ENCODE assay signal across 8 mouse cellular contexts in genomic region chr2:119326161-119327101, GRCm38 (mm10). TPM values are rescaled to one million over a fixed set of nuclear protein-coding genes. Genes with fewer than 3 reads are reported as not detected.
DNase-seq lines count a peak whose midpoint lies in the region; ATAC-seq and TF ChIP-seq lines count a peak whose summit lies in the region.

No protein-coding gene starts in this region.

- H3K27ac ChIP-seq in ES-E14 (ENCODE audit: insufficient read depth, low read depth, low read length, poor library complexity, severe bottlenecking): no peak overlapping the region
- H3K27ac ChIP-seq in forebrain, embryonic 14.5 days (ENCODE audit: low read depth, low read length): 0 out of 2 replicates have a peak overlapping the region, but pooled peaks have one; percentile 14
- H3K27ac ChIP-seq in neural tube, embryonic 12.5 days: no peak overlapping the region

- peaks cover 89% of the 10 kb centered on the region for H3K27me3 ChIP-seq in forebrain, embryonic 14.5 days (replicated peaks; ENCODE audit: control insufficient read depth, insufficient read depth, low read length)
- peaks cover 98% of the 10 kb centered on the region for H3K27me3 ChIP-seq in neural tube, embryonic 12.5 days (replicated peaks)

- no peaks in the 10 kb centered on the region for H3K36me3 ChIP-seq in ES-E14 (ENCODE audit: control insufficient read depth, insufficient read depth, low read length, poor library complexity, severe bottlenecking)
- H3K36me3 ChIP-seq in forebrain, embryonic 14.5 days (ENCODE audit: control insufficient read depth, insufficient read depth, low read length): no peaks in the 10 kb centered on the region
- no peaks in the 10 kb centered on the region for H3K36me3 ChIP-seq in neural tube, embryonic 12.5 days

- ATAC-seq in forebrain, embryonic 14.5 days: no peak
- ATAC-seq in neural tube, embryonic 12.5 days (ENCODE audit: low FRiP score, low read depth): no peak

- H3K9ac ChIP-seq in ES-E14 (ENCODE audit: insufficient read depth, low read depth, low read length, poor library complexity, severe bottlenecking): peak overlapping the region; percentile 23; the same call in 1 of the 2 replicates
- peak overlapping the region; percentile 47 for H3K9ac ChIP-seq in forebrain, embryonic 14.5 days (ENCODE audit: low read length)
- peak overlapping the region; percentile 52 for H3K9ac ChIP-seq in neural tube, embryonic 12.5 days

- peak overlapping the region; percentile 68 for H3K4me2 ChIP-seq in forebrain, embryonic 14.5 days (ENCODE audit: low read length)
- H3K4me2 ChIP-seq in neural tube, embryonic 12.5 days (replicated peaks): peak overlapping the region; percentile 71

- under 1% methylated on average over 61 of the region's 61 CpGs for WGBS in forebrain, embryonic 14.5 days
- WGBS in neural tube, embryonic 12.5 days: under 1% methylated on average over 61 of the region's 61 CpGs

- DNase-seq in heart, adult 11 months: peak; percentile 93
- no peak for DNase-seq in heart, adult 9 months (ENCODE audit: low spot score in 2 of 2)
- no peak for DNase-seq in ES-E14 (ENCODE audit: low read depth, low spot score)
- peak; percentile 64 for DNase-seq in forebrain, embryonic 14.5 days (ENCODE audit: low spot score)
- DNase-seq in kidney, postnatal 14 days: peak; percentile 42
- DNase-seq in Muller cell, postnatal 12 days (ENCODE audit: inconsistent ontology term): no peak
- no peak for DNase-seq in spleen, adult 18-20 months

- in situ Hi-C loops in ES-E14 (cut with MboI; ENCODE audit: low sequenced_read_pairs in 2 of 2, unreplicated experiment in 2 of 2): loop anchor here in 1 of 2 experiments (25.0 kb wide), 1 partner anchor 186 kb away; no protein-coding TSS in a partner anchor

- H3K4me1 ChIP-seq in ES-E14 (ENCODE audit: control insufficient read depth in 2 of 2, insufficient read depth in 2 of 2, low read length in 2 of 2, poor library complexity in 1 of 2): peaks cover 0 to 5% of the 10 kb centered on the region in 2 experiments; a peak in 2 of 4 replicates
- peaks cover 36% of the 10 kb centered on the region for H3K4me1 ChIP-seq in forebrain, embryonic 14.5 days (ENCODE audit: control insufficient read depth, insufficient read depth, low read length)
- H3K4me1 ChIP-seq in neural tube, embryonic 12.5 days: peaks cover 60% of the 10 kb centered on the region

- no peaks in the 10 kb centered on the region for H3K9me3 ChIP-seq in ES-E14 (ENCODE audit: control insufficient read depth, insufficient read depth, low read depth, low read length)
- H3K9me3 ChIP-seq in forebrain, embryonic 14.5 days (replicated peaks; ENCODE audit: control insufficient read depth, low read length): no peaks in the 10 kb centered on the region
- no peaks in the 10 kb centered on the region for H3K9me3 ChIP-seq in neural tube, embryonic 12.5 days

- H3K4me3 ChIP-seq in ES-E14 (ENCODE audit: insufficient read depth in 1 of 2, low read depth in 1 of 2, low read length in 2 of 2, poor library complexity in 1 of 2, severe bottlenecking in 1 of 2): peak overlapping the region; percentile 62 to 69
- H3K4me3 ChIP-seq in forebrain, embryonic 14.5 days (ENCODE audit: low read depth, low read length): peak overlapping the region; percentile 34
- H3K4me3 ChIP-seq in neural tube, embryonic 12.5 days: peak overlapping the region; percentile 35

TF ChIP-seq in ES-E14, 5 proteins besides CTCF, POLR2A, EP300 and RAD21:
- no peak for TF ChIP-seq HCFC1 (IDR thresholded peaks at IDR 0.05; ENCODE audit: borderline replicate concordance, insufficient read depth, low read length)
- no peak for TF ChIP-seq ZNF384 (IDR thresholded peaks at IDR 0.05; ENCODE audit: low read depth, low read length)
- TF ChIP-seq MAFK (IDR thresholded peaks at IDR 0.05; ENCODE audit: insufficient read depth, low read depth, low read length): no peak
- TF ChIP-seq CHD2 (IDR thresholded peaks at IDR 0.05; ENCODE audit: low read depth, low read length): no peak
- no peak for TF ChIP-seq ZC3H11A (IDR thresholded peaks at IDR 0.05; ENCODE audit: borderline replicate concordance, low read depth, low read length)
TF ChIP-seq in ES-E14: peak in this region for 0.

RNA-seq across cellular contexts. Expression of gene Dll4, which starts 0.8 kb away (rescaled TPM):
- 0.27 and 0.42 TPM in 2 replicates for total RNA-seq in ES-E14 (2012; rRNA removed)
- polyA plus RNA-seq in forebrain, embryonic 14.5 days (2014; fragmentation: Nextera tagmentation; extraction: Ambion mirVana): 2.9 and 3.8 TPM in 2 replicates
- 5.0 and 6.0 TPM in 2 replicates for polyA plus RNA-seq in neural tube, embryonic 12.5 days (2016; fragmentation: Nextera tagmentation; extraction: Ambion mirVana)

RNA-seq across cellular contexts. Expression of gene Chac1, which starts 24.6 kb away (rescaled TPM):
- 20.9 and 31.0 TPM in 2 replicates for total RNA-seq in ES-E14 (2012; rRNA removed)
- polyA plus RNA-seq in forebrain, embryonic 14.5 days (2014; fragmentation: Nextera tagmentation; extraction: Ambion mirVana): 3.5 and 3.8 TPM in 2 replicates
- polyA plus RNA-seq in neural tube, embryonic 12.5 days (2016; fragmentation: Nextera tagmentation; extraction: Ambion mirVana): 2.4 and 2.7 TPM in 2 replicates

RNA-seq across cellular contexts. Expression of gene Vps18, which starts 37.9 kb away (rescaled TPM):
- total RNA-seq in ES-E14 (2012; rRNA removed): 17.0 and 17.8 TPM in 2 replicates
- polyA plus RNA-seq in forebrain, embryonic 14.5 days (2014; fragmentation: Nextera tagmentation; extraction: Ambion mirVana): 12.0 and 19.9 TPM in 2 replicates
- polyA plus RNA-seq in neural tube, embryonic 12.5 days (2016; fragmentation: Nextera tagmentation; extraction: Ambion mirVana): 26.6 TPM in 2 replicates

RNA-seq across cellular contexts. Expression of gene Rhov, which starts 55.4 kb away (rescaled TPM):
- 1.8 and 1.9 TPM in 2 replicates for total RNA-seq in ES-E14 (2012; rRNA removed)
- 8.5 and 12.7 TPM in 2 replicates for polyA plus RNA-seq in forebrain, embryonic 14.5 days (2014; fragmentation: Nextera tagmentation; extraction: Ambion mirVana)
- 8.4 and 9.3 TPM in 2 replicates for polyA plus RNA-seq in neural tube, embryonic 12.5 days (2016; fragmentation: Nextera tagmentation; extraction: Ambion mirVana)

Comparison
In these comparisons a context has a peak if more than half of its experiments do, and no peak if none do; other contexts are left out.
1. DNase-seq: peak in heart, adult 11 months (single experiment), forebrain, embryonic 14.5 days (single experiment) and kidney, postnatal 14 days (single experiment); none in heart, adult 9 months (0 of 2), ES-E14 (single experiment), Muller cell, postnatal 12 days (single experiment) and spleen, adult 18-20 months (0 of 2).
2. Peak in every context shown above with its lines, with median percentiles within 50 percentile points of each other: H3K4me3 ChIP-seq and H3K9ac ChIP-seq.